Mouse (Mus musculus): ENCODE measurements at regions not wholly inside any gene's neighbourhood (a gene's known extent, or its start where the extent isn't known, plus 50 kb on each side); places are given as distances from the start of the nearest gene placed in this dataset.

DNA sequence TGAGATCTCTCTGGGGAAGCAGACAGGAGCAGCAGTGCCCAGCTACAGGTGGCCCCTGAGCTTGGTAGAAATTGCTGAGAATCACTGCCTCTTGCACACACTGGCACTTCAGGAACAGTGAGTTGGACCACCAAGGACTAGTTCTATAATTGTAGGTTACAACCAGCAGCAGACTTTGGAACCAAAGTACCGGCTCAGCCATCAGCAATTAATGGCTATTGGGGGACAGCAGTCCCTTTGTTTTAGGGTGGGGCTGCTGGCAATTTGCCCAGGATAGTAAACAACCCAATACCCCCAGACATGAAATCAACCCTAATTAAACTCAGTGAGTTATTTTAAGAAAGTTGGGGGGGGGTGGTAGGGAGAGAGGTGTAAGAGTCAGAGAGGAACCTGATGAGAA is 190.8 kb upstream of the Nampt start:
- no peak overlapping the region for H3K4me3 ChIP-seq (ENCODE audit: insufficient read depth, poor library complexity, severe bottlenecking)
- no peak for TF ChIP-seq MYOG (IDR thresholded peaks at IDR 0.05; ENCODE audit: control insufficient read depth, extremely low read depth, insufficient read length)

DNA sequence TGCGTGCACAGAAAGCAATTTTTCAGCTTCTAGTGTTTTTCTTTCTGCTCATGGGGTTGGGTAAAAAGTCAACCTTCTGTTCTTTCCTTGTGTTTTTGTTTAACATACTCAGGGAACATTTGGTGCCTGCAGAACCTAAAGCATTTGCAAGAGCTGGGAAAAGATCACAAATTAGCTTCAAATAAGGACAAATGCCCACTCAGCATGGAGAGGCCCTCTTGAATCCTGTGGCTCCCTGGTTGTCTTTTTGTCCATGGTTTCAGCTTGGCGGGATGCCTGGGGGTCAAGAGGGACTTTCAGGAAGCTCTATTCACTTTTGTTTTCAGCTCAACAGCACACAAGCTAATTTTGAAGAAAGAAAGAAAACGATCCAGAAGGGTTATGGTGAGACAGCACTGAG is 186.4 kb upstream of the Nampt start:
- Histone ChIP-seq H3K36me3 (ENCODE audit: control insufficient read depth, insufficient read depth) (no peaks in the 10 kb centered on the region), H3K27me3 (ENCODE audit: control insufficient read depth, insufficient read depth, insufficient read length) (no peaks in the 10 kb centered on the region), H3K4me3 (ENCODE audit: insufficient read depth, poor library complexity, severe bottlenecking) (no peak overlapping the region), H3K79me2 (ENCODE audit: control insufficient read depth, insufficient read depth) (no peaks in the 10 kb centered on the region), H3ac (ENCODE audit: control insufficient read depth, insufficient read length, low read depth) (no peak overlapping the region), H3K79me3 (ENCODE audit: low read depth) (no peaks in the 10 kb centered on the region)
- no peak for TF ChIP-seq CEBPB (IDR thresholded peaks at IDR 0.05; ENCODE audit: low read depth)

More for the DNA sequence above, 190.8 kb upstream of the Nampt start:
- no peaks in the 10 kb centered on the region for H3K27me3 ChIP-seq (ENCODE audit: control insufficient read depth, insufficient read depth, insufficient read length)
- no peaks in the 10 kb centered on the region for H3K79me2 ChIP-seq (ENCODE audit: control insufficient read depth, insufficient read depth)
- H3K79me3 ChIP-seq (ENCODE audit: low read depth) = no peaks in the 10 kb centered on the region
- H3K36me3 ChIP-seq (ENCODE audit: control insufficient read depth, insufficient read depth) = no peaks in the 10 kb centered on the region
- no peak overlapping the region for H3ac ChIP-seq (ENCODE audit: control insufficient read depth, insufficient read length, low read depth)

DNA sequence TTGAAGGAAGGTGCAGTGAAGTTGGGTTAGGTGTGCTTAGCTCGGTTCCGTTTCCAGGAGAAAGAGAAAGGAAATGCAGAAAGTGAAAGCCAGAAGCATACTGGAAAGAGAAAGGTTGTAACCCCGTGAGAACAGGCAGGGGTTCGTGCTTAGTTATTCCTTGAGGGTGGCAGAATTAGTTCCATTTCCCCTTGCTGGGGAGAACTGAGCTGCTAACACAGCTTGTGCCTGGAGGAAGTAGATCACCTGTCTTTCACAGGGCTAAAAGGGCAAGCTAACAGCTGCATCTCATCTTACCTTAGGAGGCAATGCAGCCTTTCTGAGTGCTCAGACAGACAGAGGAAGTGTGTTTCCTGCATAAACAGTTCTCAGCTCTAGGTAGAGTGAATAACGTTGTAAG is 184.3 kb upstream of the Nampt start:
- Histone ChIP-seq H3K36me3 (ENCODE audit: control insufficient read depth, insufficient read depth) (no peaks in the 10 kb centered on the region), H3ac (ENCODE audit: control insufficient read depth, insufficient read length, low read depth) (no peak overlapping the region), H3K4me3 (ENCODE audit: insufficient read depth, poor library complexity, severe bottlenecking) (no peak overlapping the region), H3K79me2 (ENCODE audit: control insufficient read depth, insufficient read depth) (no peaks in the 10 kb centered on the region), H3K79me3 (ENCODE audit: low read depth) (no peaks in the 10 kb centered on the region), H3K27me3 (ENCODE audit: control insufficient read depth, insufficient read depth, insufficient read length) (no peaks in the 10 kb centered on the region)
- TF ChIP-seq MAX (IDR thresholded peaks at IDR 0.05) (no peak), MYOG (IDR thresholded peaks at IDR 0.05; ENCODE audit: control insufficient read depth, extremely low read depth, insufficient read length) (no peak), CEBPB (IDR thresholded peaks at IDR 0.05; ENCODE audit: low read depth) (no peak), CTCF (IDR thresholded peaks at IDR 0.05; ENCODE audit: control insufficient read depth, insufficient read depth, insufficient read length) (no peak), FOSL1 (IDR thresholded peaks at IDR 0.05; ENCODE audit: insufficient read depth, low read length, poor library complexity, severe bottlenecking) (no peak)

DNA sequence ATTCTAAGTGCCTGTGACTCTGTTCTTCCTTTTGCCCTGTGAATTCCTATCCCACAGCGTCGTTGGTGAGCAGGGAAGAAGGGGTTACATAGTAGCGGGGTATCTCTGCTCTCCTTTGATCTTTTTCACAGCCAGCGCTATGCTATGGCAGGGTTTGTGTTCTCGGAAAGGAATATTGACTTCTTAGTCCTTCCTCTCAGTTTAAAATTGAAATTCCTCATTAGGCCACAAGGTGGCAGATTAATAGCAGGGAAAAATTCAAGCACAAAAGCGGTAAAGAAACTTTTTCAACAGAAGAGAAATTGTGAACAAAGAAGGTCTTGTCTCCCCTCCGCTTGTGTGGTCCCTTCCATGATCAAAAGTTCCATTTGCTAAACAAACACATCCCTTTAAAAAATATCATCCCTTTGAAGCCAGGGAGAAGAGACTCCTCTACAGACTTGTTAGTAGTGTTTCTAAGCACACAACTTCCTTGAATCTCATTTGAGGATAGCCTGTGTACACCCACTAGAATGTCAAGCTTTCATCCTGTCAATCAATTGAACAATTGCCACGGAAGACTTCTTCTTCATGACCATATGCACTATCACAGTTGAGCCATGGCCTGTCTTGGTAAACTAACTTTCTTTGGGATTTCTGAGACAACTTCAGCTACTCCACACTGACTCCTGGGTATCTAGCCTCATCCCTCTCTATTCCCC is 181.8 kb upstream of the Nampt start:
- H3K36me3 ChIP-seq (ENCODE audit: control insufficient read depth, insufficient read depth) = no peaks in the 10 kb centered on the region
- no peaks in the 10 kb centered on the region for H3K79me3 ChIP-seq (ENCODE audit: low read depth)
- TF ChIP-seq CEBPB (IDR thresholded peaks at IDR 0.05; ENCODE audit: low read depth) (no peak), MAX (IDR thresholded peaks at IDR 0.05) (no peak), USF1 (IDR thresholded peaks at IDR 0.05; ENCODE audit: low read depth) (no peak), MYOG (IDR thresholded peaks at IDR 0.05; ENCODE audit: control insufficient read depth, extremely low read depth, insufficient read length) (no peak), CTCF (IDR thresholded peaks at IDR 0.05; ENCODE audit: control insufficient read depth, insufficient read depth, insufficient read length) (no peak), FOSL1 (IDR thresholded peaks at IDR 0.05; ENCODE audit: insufficient read depth, low read length, poor library complexity, severe bottlenecking) (no peak), MYOD1 (IDR thresholded peaks at IDR 0.05; ENCODE audit: control insufficient read depth, insufficient read length, low read depth) (no peak)
- no peaks in the 10 kb centered on the region for H3K79me2 ChIP-seq (ENCODE audit: control insufficient read depth, insufficient read depth)
- H3ac ChIP-seq (ENCODE audit: control insufficient read depth, insufficient read length, low read depth) = no peak overlapping the region
- H3K27me3 ChIP-seq (ENCODE audit: control insufficient read depth, insufficient read depth, insufficient read length) = no peaks in the 10 kb centered on the region
- H3K4me3 ChIP-seq (ENCODE audit: insufficient read depth, poor library complexity, severe bottlenecking) = no peak overlapping the region

DNA sequence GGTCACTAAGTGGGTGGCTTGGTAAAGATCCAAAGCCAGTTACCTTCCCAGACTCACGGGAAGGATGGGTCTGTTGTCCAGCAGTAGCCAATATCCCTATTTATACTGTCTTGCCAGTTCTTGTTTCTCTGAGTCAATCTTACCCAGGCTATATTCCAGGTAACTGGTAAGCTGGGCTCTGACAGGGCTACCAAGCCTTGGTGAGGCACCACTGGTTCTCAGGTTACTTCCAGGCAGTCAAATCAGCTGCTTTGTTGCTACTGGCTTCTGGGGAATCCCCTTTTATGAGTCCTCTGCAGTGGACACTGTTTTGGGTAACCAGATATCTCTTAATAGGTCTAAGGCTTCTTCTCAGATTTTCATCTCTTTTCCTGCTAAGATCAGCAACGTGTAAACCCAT is 178.8 kb upstream of the Nampt start:
- H3K36me3 ChIP-seq (ENCODE audit: control insufficient read depth, insufficient read depth) = no peaks in the 10 kb centered on the region

DNA sequence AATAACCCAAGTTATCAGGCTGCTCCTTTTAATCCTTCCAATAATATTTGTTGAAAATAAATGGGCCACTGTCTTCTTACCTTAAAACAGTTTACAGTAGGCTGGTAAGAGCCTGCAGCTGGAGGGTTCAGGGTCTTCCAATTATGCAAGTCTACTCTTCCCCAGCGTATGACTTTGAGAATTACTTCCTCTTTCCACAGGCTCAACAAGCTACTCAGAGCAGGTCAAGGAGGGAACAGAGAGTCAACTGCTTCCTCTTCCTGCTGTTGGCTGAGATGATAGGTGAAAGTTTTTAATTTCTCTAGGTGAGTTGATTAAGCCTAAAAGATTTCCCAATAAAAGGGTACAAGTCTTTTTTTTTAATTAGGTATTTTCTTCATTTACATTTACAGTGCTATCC is 176.9 kb upstream of the Nampt start:
- H3K79me3 ChIP-seq (ENCODE audit: low read depth) = no peaks in the 10 kb centered on the region
- no peak overlapping the region for H3ac ChIP-seq (ENCODE audit: control insufficient read depth, insufficient read length, low read depth)
- no peaks in the 10 kb centered on the region for H3K36me3 ChIP-seq (ENCODE audit: control insufficient read depth, insufficient read depth)
- H3K4me3 ChIP-seq (ENCODE audit: insufficient read depth, poor library complexity, severe bottlenecking) = no peak overlapping the region
- TF ChIP-seq FOSL1 (IDR thresholded peaks at IDR 0.05; ENCODE audit: insufficient read depth, low read length, poor library complexity, severe bottlenecking) = no peak
- TF ChIP-seq MYOG (IDR thresholded peaks at IDR 0.05; ENCODE audit: control insufficient read depth, extremely low read depth, insufficient read length) = no peak
- TF ChIP-seq MYOD1 (IDR thresholded peaks at IDR 0.05; ENCODE audit: control insufficient read depth, insufficient read length, low read depth) = no peak
- TF ChIP-seq USF1 (IDR thresholded peaks at IDR 0.05; ENCODE audit: low read depth) = no peak
- TF ChIP-seq CTCF (IDR thresholded peaks at IDR 0.05; ENCODE audit: control insufficient read depth, insufficient read depth, insufficient read length) = no peak
- TF ChIP-seq CEBPB (IDR thresholded peaks at IDR 0.05; ENCODE audit: low read depth) = no peak
- TF ChIP-seq MAX (IDR thresholded peaks at IDR 0.05) = no peak
- no peaks in the 10 kb centered on the region for H3K27me3 ChIP-seq (ENCODE audit: control insufficient read depth, insufficient read depth, insufficient read length)
- H3K79me2 ChIP-seq (ENCODE audit: control insufficient read depth, insufficient read depth) = no peaks in the 10 kb centered on the region

More for the DNA sequence above, 178.8 kb upstream of the Nampt start:
- H3K79me2 ChIP-seq (ENCODE audit: control insufficient read depth, insufficient read depth) = no peaks in the 10 kb centered on the region
- H3K79me3 ChIP-seq (ENCODE audit: low read depth) = no peaks in the 10 kb centered on the region
- TF ChIP-seq FOSL1 (IDR thresholded peaks at IDR 0.05; ENCODE audit: insufficient read depth, low read length, poor library complexity, severe bottlenecking) (no peak), MYOD1 (IDR thresholded peaks at IDR 0.05; ENCODE audit: control insufficient read depth, insufficient read length, low read depth) (no peak), CEBPB (IDR thresholded peaks at IDR 0.05; ENCODE audit: low read depth) (no peak), USF1 (IDR thresholded peaks at IDR 0.05; ENCODE audit: low read depth) (no peak), MAX (IDR thresholded peaks at IDR 0.05) (no peak), CTCF (IDR thresholded peaks at IDR 0.05; ENCODE audit: control insufficient read depth, insufficient read depth, insufficient read length) (no peak), MYOG (IDR thresholded peaks at IDR 0.05; ENCODE audit: control insufficient read depth, extremely low read depth, insufficient read length) (no peak)
- H3ac ChIP-seq (ENCODE audit: control insufficient read depth, insufficient read length, low read depth) = no peak overlapping the region
- H3K4me3 ChIP-seq (ENCODE audit: insufficient read depth, poor library complexity, severe bottlenecking) = no peak overlapping the region
- no peaks in the 10 kb centered on the region for H3K27me3 ChIP-seq (ENCODE audit: control insufficient read depth, insufficient read depth, insufficient read length)
